Mouse (Mus musculus) thymus, adult 2 months (tissue): ENCODE data around the gene Tatdn2. TPM values are rescaled to one million over a fixed set of nuclear protein-coding genes. Genes with fewer than 3 reads are reported as not detected.

Experiments
- DNase-seq: peaks from one replicate; pipeline ENCODE4 v3.0.0; 2021
- H3K27ac ChIP-seq: fragments of 200-500 bp; 2 replicates; pipeline ENCODE4 v1.5.1; 2012; ENCODE audit warnings: low read length, control low read depth; ENCODE audit not compliant: control insufficient read depth, insufficient read depth
- H3K27me3 ChIP-seq: fragments of 200-500 bp; 2 replicates; pipeline ENCODE4 v1.6.1; 2012; ENCODE audit warnings: mild to moderate bottlenecking, low read length, moderate library complexity, mixed read lengths; ENCODE audit not compliant: control insufficient read depth, insufficient read depth
- H3K36me3 ChIP-seq: fragments of 200-500 bp; 2 replicates; pipeline ENCODE4 v1.6.1; 2012; ENCODE audit warnings: mild to moderate bottlenecking, low read length, moderate library complexity; ENCODE audit not compliant: control insufficient read depth, insufficient read depth
- H3K4me1 ChIP-seq: fragments of 200-500 bp; replicated peaks from 2 replicates; pipeline ENCODE4 v1.6.1; 2012; ENCODE audit warnings: low read length; ENCODE audit not compliant: control insufficient read depth, insufficient read depth
- H3K4me3 ChIP-seq: fragments of 200-500 bp; 2 replicates; pipeline ENCODE4 v1.5.1; 2012; ENCODE audit warnings: mild to moderate bottlenecking, low read length, control low read depth, moderate library complexity; ENCODE audit not compliant: control insufficient read depth, insufficient read depth
- CTCF ChIP-seq: fragments of 200-500 bp; IDR thresholded peaks from 2 replicates; pipeline ENCODE4 v1.5.1; 2012; ENCODE audit warnings: mild to moderate bottlenecking, control low read depth, low read length, moderate library complexity, borderline replicate concordance; ENCODE audit not compliant: control insufficient read depth, poor library complexity, insufficient read depth; ENCODE audit errors: extremely low read depth
- POLR2A ChIP-seq: fragments of 200-500 bp; IDR thresholded peaks from 2 replicates; pipeline ENCODE4 v1.6.1; 2012; ENCODE audit warnings: mild to moderate bottlenecking, low read length, control low read depth, moderate library complexity; ENCODE audit not compliant: control insufficient read depth, poor library complexity, insufficient read depth; ENCODE audit errors: extremely low read depth
- WGBS: fragments of 180-500 bp; shearing (Covaris S2); methylation state at CpG from one replicate; pipeline ENCODE4 v1.1.7; 2018; 5-methylcytosine and 5-hydroxymethylcytosine counted together
- polyA plus RNA-seq: library from polyadenylated mRNA; depleted of rRNA; stranded (reverse); fragments of >200 nt; gene quantifications from 2 replicates; pipeline ENCODE4 v1.2.3, GENCODE M21; 2012

Gene Tatdn2
- polyA plus RNA-seq, 1 experiment: 35.7 TPM

DNA sequence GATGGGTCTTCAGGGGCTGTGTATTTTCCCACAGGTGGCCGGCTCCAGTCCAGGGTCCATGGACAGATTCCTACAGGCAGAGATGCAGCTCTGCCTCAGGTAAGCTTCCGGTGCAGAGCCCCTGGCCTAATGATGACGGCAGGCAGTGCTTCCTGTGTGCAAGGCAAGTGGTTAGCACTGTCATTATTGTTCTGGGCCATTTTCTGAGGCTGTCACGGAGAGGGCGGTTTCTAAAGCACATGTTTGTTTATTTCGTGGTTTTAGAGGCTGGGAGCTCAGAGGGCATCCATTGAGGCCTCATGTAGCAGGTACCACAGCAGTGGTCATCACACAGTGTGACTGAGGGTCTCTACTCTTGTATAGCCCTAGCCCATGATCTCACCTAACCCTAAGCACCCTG, 23.9 kb upstream of the Tatdn2 start:
- H3K4me3 ChIP-seq: no peak overlapping the region
- no peak for TF ChIP-seq CTCF
- TF ChIP-seq POLR2A: no peak
- no peak for DNase-seq
- no peak overlapping the region for H3K27ac ChIP-seq
- H3K36me3 ChIP-seq: no peaks in the 10 kb centered on the region
- H3K4me1 ChIP-seq: peaks cover 23% of the 10 kb centered on the region
- H3K27me3 ChIP-seq: no peaks in the 10 kb centered on the region
- 85% methylated on average over 6 of the region's 6 CpGs for WGBS

DNA sequence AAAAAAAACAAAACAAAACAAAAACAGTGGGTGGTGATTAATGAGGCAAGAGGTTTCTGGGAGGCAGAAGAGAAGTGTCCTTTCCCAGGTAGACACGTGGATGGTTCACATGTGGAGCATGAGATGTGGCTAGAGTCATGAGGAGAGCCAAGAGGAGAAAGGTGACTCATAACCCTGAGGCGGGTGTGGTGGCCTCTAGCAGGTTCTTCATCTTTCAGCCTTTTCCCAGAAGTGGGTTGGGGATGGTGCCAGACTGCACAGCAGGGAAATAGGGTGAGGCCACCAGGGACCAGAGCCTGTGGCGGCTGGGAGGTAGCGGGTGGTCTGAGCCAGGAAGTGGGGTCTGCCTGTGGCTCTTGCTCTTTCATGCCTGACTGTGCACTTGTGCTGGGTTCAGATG, 21.6 kb upstream of the Tatdn2 start:
- WGBS: 65% methylated on average over 4 of the region's 4 CpGs
- H3K4me1 ChIP-seq: peaks cover 5% of the 10 kb centered on the region
- DNase-seq: no peak
- H3K4me3 ChIP-seq: no peak overlapping the region
- H3K27me3 ChIP-seq: no peaks in the 10 kb centered on the region
- H3K27ac ChIP-seq: no peak overlapping the region
- TF ChIP-seq CTCF: no peak
- TF ChIP-seq POLR2A: no peak
- H3K36me3 ChIP-seq: no peaks in the 10 kb centered on the region

GRCm38 (mm10) chr6:113675991-113676390, 20.9 kb upstream of the Tatdn2 start:
- TF ChIP-seq CTCF (no peak), POLR2A (no peak)
- H3K4me1 ChIP-seq: peaks cover 3% of the 10 kb centered on the region; the same call in 1 of the 2 replicates
- H3K27me3 ChIP-seq: no peaks in the 10 kb centered on the region
- H3K36me3 ChIP-seq: no peaks in the 10 kb centered on the region
- no peak overlapping the region for H3K4me3 ChIP-seq
- DNase-seq: no peak
- H3K27ac ChIP-seq: no peak overlapping the region
- 99% methylated on average over 9 of the region's 9 CpGs for whole genome bisulfite sequencing

- WGBS: 62% methylated on average over 14 of the region's 14 CpGs
- TF ChIP-seq CTCF (no peak), POLR2A (no peak)
- H3K4me3 ChIP-seq: no peak overlapping the region
- H3K36me3 ChIP-seq: no peaks in the 10 kb centered on the region
- peaks cover 5% of the 10 kb centered on the region; the same call in 1 of the 2 replicates for H3K4me1 ChIP-seq
- H3K27ac ChIP-seq: no peak overlapping the region
- DNase-seq: no peak
- no peaks in the 10 kb centered on the region for H3K27me3 ChIP-seq
These were observed 19.6 kb upstream of the Tatdn2 start for GRCm38 (mm10) chr6:113677070-113677734.

GRCm38 (mm10) chr6:113678246-113679012, 18.4 kb upstream of the Tatdn2 start:
- Histone ChIP-seq H3K27ac (no peak overlapping the region), H3K4me1 (peaks cover 5% of the 10 kb centered on the region; the same call in 1 of the 2 replicates), H3K4me3 (no peak overlapping the region), H3K36me3 (no peaks in the 10 kb centered on the region), H3K27me3 (no peaks in the 10 kb centered on the region)
- no peak for DNase-seq
- 97% methylated on average over 14 of the region's 14 CpGs for WGBS
- TF ChIP-seq CTCF (no peak), POLR2A (no peak)

DNA sequence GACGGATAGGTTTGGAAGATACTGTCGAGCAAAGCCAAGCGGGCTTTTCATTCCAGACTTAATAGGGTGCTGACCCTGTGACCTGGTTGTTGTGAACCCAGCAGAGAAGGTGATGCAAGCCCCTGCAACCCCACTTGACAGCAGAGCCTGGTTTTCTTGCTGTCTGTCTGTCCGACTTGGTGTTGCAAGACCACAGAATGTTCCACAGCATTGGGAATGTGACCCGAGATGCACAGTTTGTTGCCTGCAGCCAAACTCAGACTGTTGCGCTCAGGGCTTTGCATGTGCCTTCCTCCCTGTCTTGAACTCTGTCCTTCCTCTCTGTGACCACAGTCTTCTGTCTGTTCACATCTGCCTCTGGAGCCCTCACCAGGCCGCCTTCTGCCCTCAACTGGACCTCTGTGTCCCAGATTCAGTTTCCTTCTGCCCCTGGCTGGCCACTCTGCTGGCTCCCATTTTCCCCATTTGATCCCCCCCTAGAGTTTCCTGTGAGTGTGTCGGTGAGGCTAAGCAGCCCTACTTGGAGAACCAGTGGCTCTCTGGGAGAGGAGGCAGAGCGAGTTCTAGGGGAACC, 16.8 kb upstream of the Tatdn2 start:
- DNase-seq: no peak

More for the DNA sequence above, 16.8 kb upstream of the Tatdn2 start:
- no peak overlapping the region for H3K4me3 ChIP-seq
- TF ChIP-seq CTCF (no peak), POLR2A (no peak)
- H3K27me3 ChIP-seq: no peaks in the 10 kb centered on the region
- peaks cover 5% of the 10 kb centered on the region; the same call in 1 of the 2 replicates for H3K4me1 ChIP-seq
- no peak overlapping the region for H3K27ac ChIP-seq
- WGBS: 78% methylated on average over 9 of the region's 9 CpGs
- no peaks in the 10 kb centered on the region for H3K36me3 ChIP-seq
